Mouse (Mus musculus) lung, postnatal 0 days (tissue): ENCODE results near the gene C5ar1.

Experiments used
- CTCF ChIP-seq: IDR thresholded peaks from 2 replicates; pipeline ENCODE4 v1.5.1; 2016; ENCODE audit warnings: antibody characterized with exemption, mild to moderate bottlenecking
- EP300 ChIP-seq: IDR thresholded peaks from 2 replicates; pipeline ENCODE4 v1.6.1; 2016; ENCODE audit warnings: antibody characterized with exemption, mild to moderate bottlenecking, control low read depth

DNA sequence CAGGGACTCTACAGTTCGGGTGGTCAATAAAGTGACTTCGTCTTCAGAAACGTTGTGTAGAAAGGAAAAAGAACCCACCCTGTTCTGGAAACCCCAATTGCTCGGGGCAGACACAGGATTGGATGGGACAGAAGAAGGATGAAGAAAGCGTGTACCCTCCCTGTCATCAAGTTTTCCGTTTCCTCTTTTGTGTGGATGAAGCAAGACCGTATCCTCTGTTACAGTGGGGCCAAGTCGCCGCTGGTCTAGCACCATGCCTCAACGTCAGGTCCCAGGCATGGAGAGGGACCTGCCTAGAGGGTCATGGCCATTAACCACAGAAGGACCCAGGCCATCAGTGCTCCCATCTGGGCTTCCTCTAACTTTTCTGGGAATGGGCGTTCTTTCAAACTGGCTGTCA is 1.5 kb downstream of the C5ar1 start:
- no peak for TF ChIP-seq EP300
- no peak for TF ChIP-seq CTCF
